Mouse (Mus musculus) gastrocnemius, postnatal 36 days (tissue): Measurements from ENCODE around the gene Peli1. TPM values are rescaled to one million over a fixed set of nuclear protein-coding genes. Genes with fewer than 3 reads are reported as not detected.
"Not testable (repeated sequence)": the region's sequence is repeated elsewhere in the genome, so short reads cannot be mapped to it uniquely, and the experiment has no call there.

Experiments used
- DNase-seq, 2 experiments: peaks; one replicate each; pipeline ENCODE4 v3.0.0; 2022
- intact Hi-C: fragments of 180-260 bp; cut with DNase I; formaldehyde crosslinking; loops from one replicate; pipeline ENCODE4 v1.15.1; 2025
- total RNA-seq, 2 experiments: library from RNA; stranded (reverse); gene quantifications; 2 replicates each; pipeline ENCODE4 v1.2.3; 2021

Peli1 gene
- total RNA-seq, 2 experiments from 2014 or later, result 11.0 to 11.4 TPM

GRCm38 (mm10) chr11:21178998-21179645 lies 88.0 kb downstream of the Peli1 start:
- intact Hi-C loops, result loop anchor here (5.0 kb wide), 1 partner anchor 387 kb away; no protein-coding TSS in a partner anchor
- DNase-seq, result no peak

GRCm38 (mm10) chr11:21179873-21180272 lies 88.8 kb downstream of the Peli1 start:
- DNase-seq, result not testable (repeated sequence)
- intact Hi-C loops, result loop anchor here (5.0 kb wide), 1 partner anchor 388 kb away; no protein-coding TSS in a partner anchor

- intact Hi-C loops, result no loop called here
- DNase-seq, result no peak
Measured at GRCm38 (mm10) chr11:21180650-21181049, 89.6 kb downstream of the Peli1 start.

GRCm38 (mm10) chr11:21181616-21182015 lies 90.5 kb downstream of the Peli1 start:
- no peak for DNase-seq
- intact Hi-C loops, result no loop called here

GRCm38 (mm10) chr11:21182709-21183108 lies 91.6 kb downstream of the Peli1 start:
- no peak for DNase-seq
- intact Hi-C loops, result no loop called here

GRCm38 (mm10) chr11:21191821-21192220 lies 100.7 kb downstream of the Peli1 start:
- intact Hi-C loops, DNase-seq: not testable (repeated sequence)

GRCm38 (mm10) chr11:21194851-21195250 lies 103.8 kb downstream of the Peli1 start:
- DNase-seq, result no peak
- intact Hi-C loops, result no loop called here

Other genes with a start within 250 kb of the Peli1 start
- 10 to 100 TPM; 16.3 to 16.8 TPM for gene Vps54, start 148.0 kb downstream of the Peli1 start, total RNA-seq